Mouse (Mus musculus) thymus, postnatal 36 days (tissue): ENCODE data around the gene Smug1.

ENCODE experiments used
- DNase-seq, 2 experiments: peaks; one replicate each; pipeline ENCODE4 v3.0.0; 2022; ENCODE audit warnings: mixed read lengths in 2 of 2

Smug1 gene

DNA sequence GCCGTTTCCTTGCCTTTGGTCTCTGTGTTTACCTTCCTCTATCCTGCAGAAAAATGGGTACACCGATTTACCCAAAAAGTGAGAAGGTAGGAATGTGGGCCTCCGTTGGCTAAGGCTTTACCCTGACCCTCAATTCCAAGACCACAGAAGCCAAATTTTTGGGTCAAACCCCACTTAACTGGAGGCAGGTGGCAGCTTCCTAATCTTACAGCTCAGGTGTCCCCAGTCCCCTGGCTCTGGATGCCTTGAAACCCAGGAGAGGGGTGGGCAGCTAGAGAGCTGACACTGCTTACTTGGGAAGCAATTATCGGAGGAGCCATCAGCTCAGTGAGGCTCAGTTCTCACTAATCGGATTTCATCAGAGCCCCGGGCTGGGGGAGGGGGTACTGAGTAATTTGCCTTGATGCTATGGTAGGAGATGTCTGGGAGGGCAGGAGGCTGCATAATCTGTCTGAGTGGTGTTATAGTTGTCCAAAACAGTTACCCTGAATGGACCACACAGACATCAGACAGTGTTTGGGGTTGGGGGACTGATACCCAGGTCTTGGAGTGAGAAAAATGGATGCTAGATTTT, at the start of gene Smug1:
TSS of gene Smug1 (minus strand) at position 51 of the 574 bp plus-strand sequence.
- DNase-seq = no peak

DNA sequence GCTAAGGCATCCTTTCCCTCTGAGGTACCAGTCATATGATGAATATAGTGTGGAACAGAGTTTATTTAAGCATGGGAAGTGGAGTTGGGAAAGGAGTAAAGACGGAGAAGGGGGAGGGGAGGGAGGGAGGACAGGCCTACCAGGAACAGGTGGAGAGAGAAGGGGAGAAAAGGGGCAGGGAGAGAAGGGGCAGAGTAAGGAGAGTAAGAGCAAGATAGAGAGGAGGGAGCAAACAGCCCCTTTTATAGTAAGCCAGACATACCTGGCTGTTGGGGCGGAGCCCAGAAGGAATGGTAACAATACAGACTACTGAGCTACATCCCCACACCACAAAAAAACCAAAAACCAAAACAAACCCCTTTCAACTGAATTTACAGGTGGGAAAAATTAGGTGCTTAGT, 49.2 kb upstream of the Smug1 start:
- no peak for DNase-seq

DNA sequence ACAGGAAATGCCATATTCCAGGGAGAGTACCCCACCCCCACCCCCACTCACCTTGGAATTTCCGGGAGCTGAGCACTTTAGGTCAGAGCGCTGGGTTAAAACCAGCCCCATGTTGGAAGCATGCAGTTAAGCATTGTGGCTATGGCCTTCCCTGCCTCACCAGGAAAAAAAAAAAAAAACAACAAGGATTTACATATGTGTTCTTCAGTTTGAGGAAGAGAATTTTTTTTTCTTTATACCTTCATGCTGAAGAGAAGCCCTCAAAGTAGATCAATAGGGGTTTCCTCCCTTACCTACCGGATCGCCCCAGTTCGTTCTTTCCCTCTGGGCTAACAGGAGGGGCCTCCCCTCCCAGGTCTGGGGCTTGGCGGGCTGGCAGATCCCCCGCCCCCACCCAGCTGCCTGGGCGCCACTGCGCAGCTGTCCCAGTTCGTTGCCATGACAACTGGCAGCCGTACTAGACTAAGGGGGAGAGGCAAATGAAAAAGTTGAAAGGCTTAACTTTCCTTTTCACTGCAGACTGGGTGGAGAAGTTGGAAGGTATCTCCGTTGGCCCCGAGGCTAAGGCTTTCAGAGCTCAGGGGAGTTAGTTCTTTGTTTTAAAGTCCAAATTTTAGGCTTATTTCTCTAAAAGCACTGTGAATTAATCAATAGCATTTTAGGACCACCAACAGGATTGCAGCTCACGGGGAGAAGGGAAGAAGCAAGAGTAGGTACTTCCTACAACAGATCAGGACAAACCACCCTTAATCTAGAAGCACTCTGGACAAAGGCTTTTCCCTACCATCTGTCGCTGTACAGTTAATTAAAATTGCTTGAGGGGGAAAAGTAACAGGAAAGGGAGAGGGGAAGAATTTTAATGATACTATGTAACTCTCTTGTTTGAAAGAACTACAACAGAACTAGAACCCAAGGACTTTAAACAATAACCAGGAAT, 48.3 kb upstream of the Smug1 start:
- peak; percentile 88 to 95 for DNase-seq

DNA sequence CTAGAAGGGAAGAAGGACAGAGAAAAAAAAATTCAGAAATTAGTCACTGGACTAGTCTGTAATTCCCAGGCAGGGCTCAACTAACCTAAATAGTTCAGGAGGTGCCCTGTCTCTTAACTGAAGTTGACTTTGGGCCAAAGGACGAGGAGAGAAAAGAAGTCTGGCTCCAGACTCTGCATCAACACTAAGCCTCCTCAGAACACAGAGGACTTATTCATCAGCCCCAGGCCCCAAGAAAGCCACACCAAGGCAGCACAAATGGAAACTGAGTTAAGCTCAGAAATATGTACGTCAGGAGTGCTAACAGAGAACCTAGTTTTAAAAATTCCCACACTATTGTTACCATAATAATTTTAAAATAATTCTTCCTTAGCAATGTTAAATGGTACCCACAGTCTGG, 47.3 kb upstream of the Smug1 start:
- DNase-seq = no peak

DNA sequence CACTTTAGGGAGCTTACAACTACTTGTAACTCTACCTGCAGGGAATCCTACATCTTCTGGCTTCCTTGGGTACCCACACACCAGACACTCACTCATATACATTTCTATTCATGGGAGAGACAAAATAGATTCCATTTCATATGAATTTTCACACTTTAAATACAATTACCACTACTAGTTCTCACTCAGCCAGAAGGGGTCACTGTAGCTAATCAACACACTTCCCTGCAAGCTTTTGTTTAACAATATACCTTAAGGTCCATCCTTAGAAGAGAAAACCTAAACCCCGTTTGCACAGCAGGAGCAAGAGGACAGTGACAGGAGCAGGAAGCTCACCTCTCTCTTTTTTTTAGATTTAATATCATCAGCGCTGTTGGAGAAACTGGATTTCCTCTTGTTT, 38.3 kb upstream of the Smug1 start:
- DNase-seq = no peak

DNA sequence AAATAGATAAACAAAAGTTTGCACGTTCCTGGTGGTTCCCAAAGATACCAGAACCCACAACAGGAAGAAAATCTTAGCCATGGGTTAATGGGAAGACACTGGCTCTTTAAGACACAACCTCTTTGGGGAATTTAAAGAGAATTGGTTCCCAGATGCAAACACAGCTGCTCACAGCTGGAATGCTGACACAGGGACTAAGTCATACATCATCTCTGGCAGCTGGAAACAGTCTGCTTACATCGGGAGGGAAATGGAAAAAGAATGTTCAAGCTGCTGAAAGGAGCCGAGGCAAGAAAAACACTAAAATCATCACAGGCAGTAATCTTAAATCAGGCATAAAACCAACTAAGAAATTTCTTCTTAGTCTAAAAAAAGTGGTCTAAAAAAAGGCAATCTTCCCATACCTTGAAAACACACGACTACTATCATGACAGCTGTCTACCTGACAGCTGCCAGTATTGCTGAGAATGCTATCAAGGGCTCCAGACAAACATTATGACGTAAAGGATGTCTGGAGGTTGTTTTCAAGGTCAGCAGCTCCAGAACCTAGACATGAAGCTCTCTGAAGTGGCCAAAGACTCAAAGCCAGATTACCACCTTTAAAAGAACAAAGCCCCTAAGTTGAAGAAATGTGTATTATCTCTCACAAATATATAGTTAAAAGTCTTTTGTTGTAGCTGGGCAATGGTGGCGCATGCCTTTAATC, 35.3 kb upstream of the Smug1 start:
- DNase-seq = no peak

DNA sequence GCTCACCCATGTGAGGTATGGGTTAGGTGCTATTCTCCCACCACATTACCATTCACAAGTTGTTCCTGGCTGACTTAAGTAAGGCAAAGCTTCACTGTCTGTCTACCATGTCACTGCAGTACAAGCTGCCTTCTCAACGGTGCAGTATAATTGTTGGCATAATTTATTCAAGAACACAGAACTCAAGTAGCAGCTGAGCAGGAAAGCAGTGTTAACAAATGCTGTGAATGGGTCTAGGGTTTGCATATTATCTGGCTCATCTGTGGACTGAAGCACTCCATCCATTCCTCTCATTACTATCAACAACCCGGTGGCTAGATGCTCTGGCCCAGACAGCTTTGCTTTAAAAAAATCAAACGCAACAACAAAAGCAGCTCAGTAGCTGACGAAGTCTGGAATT, 30.9 kb upstream of the Smug1 start:
- no peak for DNase-seq

DNA sequence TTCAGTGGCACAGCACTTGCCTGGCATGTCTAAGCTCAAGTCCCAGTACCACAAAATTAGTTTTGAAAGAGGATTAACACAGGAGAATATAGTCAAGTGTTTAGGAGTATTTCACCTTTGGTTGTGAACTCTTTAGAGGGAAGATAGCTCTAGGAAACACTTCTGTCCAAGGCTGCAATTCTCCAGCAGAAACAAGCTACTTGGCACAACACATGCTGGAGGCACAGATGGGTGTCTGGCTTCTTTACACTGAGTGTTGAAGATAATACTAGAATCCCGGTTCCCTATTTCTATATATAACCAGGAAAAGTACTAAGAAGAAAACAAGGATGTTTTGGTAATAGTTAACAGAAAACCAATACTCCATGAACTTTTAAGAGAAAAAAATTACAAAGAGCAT, 29.9 kb upstream of the Smug1 start:
- DNase-seq = no peak

DNA sequence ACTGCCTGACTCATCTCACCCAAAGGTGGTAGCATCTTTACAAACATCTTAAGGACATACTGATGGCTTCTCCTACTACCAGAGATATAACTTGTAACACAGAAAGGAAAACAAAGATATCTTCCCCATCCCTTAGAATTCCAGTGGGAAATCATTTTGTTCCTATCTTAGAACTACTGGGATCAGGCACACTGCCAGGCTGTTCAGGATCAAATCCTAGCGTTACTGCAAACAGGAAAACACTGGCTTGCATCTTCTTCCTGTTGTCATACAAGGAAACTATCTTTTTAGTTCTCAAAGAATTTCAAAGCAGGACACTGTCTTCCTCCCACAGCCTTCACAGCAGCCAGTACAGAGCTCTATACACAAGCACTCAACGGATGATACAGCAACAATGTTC, 26.7 kb upstream of the Smug1 start:
- no peak for DNase-seq

DNA sequence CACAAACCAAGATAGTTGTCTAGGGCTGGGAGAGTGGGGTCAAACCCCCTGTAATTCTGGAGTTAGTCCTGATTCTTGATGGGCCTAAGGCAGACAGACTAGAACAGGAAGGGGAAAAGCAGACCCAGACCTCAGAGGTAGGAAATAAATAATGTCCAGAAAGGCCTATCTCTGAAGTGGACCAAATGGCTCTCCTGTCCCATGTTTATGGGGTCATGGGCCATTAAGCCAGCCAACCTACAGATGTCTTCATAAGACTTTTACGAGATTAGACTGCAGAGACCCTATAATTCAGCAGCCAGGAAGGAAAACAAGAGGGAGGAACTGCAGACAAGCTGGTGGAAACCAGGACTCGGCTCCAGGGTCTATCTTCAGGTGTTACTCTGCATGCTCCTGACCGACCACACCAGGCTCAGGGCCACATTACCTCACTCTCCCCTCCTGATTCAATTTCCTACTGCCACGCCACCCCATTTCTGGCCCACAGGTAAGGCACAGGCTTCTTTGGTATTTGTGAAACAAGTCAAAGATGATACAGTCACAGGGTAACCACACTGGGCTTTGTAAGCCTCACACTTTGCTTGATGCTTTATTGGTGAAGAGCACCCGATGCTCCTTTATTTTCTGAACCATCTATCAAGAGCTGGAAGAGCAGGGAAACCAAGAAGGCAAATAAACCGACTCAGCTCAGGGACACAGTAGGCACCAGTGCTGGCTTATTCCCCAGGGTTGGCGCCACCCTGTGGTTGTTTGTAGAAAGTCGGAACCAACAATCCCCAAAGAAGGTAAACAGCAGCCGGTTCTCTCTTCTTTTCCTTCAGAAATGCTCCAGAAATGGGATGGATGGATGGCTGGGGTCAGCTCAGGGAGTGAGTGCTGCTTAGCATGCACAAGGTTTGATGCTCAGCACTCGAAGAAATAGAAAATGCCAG, 23.9 kb upstream of the Smug1 start:
- DNase-seq = peak in 1 of 2 experiments; percentile 26

DNA sequence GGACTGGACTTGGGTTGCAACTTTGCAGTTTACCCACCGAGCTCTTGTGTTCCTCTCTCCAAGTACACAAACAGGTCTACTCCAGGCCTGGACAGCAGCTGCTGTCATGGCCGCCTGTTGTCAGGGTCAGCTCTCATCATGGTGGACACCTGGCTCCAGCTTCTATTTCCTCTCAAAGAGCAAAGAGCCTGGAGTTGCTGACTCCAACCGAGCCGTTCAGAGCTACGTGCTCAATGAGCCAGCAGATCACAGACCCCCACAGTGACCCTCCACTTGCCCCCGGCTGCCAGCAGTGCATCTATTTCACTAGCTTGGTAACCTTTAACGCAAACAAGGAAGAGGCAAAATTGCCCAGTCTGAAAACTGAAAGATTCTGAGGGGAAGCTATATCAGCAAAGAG, 23.2 kb upstream of the Smug1 start:
- no peak for DNase-seq

DNA sequence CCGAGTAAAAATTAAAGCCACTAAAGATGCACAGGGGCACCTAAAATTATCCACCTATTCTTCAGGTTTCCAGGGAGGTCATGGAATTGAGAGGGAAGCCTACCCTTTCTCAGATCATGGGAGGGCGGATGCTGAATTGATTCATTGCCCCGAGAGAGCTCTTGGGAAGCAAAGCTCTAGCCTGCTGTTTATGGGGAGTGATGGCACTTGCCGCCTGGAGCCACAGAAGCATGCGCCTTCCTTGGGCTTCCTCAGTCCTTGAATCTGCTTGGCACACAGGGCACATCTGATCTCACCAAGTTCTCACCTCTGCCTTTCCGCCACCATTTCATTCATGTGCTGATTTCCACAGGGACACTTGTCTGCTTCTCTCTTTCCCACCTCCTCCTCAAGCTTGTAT, 20.9 kb upstream of the Smug1 start:
- DNase-seq = no peak

DNA sequence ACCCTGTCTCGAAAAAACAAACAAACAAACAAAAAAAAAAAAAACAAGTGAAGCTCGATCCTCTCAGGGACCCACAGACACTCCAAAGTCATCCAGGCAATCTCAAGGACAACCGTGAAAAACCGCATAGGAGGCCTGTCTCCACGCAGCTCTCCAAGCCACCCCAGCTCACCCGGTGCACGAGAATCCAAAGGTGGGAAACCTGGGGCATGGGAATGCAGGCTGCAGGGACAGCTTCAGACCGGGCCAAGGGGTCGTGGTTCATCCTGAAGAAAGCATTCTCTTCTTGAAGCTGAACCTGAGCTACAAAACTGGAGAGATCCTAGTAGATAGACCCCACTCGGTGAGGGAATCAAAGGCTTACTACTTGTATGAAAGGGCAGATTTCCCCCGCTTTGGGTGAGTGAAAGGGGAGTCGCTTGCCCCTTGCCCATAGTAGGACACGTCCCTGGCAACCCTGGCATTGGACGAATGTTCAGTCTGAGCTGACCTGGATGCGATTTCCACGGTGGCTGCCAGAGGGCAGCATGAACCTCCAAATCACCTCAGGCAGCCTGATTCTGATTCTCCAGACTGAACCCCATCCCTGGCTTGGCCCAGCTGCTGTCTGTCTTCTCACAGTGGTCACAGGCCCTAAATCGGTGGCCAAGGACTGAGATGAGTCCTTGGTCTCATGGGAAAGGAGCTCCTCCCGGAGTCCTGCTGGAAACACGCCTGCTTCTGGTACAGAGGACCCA, 18.7 kb upstream of the Smug1 start:
- peak in 1 of 2 experiments; percentile 29 for DNase-seq

DNA sequence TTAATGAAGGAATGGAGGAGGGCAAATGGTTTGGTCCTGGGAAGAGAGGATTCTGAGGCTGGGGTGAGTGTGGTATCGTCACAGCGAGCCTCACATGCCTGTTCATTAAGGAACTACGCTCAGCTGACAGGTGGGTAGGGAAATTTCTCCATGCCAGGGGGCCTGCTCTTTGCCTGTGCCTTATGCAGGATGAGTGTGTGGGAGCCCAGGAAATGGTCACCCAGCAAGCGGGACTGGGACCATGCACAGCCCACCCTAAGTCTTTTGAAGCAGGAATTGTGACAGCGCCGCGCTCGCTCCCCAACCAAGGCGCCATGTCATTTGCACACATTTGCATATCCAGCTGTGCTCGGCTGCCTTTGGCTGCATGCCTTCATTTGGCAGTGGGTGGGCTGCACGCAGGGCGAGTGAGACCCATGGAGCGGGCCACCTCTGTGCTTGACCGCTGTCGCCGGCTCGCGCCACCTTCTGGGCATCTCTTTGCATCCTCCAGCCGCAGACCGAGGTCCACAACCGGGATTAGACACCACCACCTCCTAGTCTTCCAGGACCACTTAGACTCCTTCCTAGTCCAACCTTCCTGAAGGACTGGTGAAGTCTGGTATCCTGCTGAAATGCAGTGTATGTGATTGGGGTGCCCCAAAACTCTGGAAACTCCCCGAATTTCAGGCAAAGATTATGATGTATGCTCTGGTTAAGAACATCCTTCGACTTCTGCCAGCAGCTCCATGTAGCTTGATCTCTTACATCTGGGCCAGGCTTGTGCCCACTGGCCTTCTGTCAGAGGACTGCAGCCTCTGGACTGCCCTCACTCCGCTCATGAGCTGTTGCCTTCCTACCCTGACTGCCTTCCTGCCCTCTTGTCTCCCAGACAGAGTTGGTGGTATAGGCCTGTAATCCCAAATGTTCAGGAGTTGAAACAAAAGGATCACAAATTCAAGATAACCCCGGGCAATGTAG, 17.0 kb upstream of the Smug1 start:
- DNase-seq = no peak

DNA sequence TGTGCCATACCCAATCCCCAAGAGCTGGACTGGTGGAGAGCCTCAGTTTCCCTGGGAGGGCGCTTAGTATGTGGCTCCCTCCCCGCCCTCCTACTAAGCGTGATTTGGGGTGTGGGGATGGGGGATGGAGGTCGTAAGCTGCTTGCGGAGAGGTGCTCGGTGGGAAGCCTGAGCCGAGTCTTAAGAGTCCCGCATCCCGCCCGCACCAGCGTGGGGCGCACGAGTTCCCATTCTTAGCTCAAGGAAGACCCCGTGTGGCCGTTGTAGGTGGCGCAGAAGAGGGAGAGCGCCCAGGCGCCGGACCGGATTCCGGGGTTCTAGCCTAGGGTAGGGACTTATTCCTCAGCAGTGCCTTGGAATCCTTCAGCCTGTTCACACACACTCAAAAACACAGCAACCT, 16.2 kb upstream of the Smug1 start:
- peak; percentile 53 to 55 for DNase-seq

DNA sequence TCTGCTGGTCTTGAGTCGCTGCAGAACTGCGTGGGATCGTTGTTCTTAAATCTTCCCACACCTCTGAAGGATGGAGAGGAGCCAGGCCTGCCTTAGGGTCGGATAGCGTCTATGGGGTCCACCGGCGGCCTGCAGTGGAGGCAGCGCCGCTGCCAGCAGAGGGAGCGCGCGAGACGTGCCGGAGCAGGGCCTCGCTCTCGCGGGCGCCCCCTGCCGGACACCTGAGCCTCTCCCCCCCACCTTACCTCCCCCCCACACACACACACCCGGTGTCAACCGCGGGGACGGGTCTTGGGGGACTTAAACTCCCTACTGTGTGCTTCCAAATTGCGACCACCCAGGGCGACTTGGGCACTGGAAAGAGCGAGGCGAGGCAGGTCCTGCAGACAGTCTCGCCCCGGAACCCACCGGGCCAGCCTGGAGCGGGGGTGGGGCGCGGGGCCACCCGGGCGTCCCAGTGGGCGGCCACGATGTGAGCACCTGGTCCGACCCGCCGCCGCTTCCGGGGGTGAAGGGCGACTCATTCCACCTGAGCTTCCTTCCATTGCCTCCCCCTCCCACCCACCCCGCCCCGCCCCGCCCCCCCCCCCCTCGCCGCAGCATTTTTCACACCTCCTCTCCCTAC, 15.4 kb upstream of the Smug1 start:
- DNase-seq = peak; percentile 80 to 81

DNA sequence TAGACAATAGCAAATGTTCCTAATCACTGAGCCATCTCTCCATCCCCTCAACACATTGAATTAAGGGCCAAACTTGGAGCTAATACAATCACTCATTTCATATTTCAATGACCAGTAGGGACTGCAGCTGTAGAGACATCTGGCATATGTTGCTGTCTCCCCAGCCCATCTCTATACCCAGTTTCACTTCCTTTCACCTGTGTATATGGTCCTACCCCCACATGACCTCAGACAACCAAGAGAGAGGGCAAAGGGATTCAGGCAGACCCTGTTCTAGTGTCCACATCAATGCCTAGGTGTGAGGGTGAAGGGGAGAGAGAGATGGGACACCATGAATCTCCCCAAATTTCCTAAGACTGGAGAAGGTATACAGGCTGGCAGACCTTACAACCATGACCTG, 13.5 kb upstream of the Smug1 start:
- DNase-seq = no peak

DNA sequence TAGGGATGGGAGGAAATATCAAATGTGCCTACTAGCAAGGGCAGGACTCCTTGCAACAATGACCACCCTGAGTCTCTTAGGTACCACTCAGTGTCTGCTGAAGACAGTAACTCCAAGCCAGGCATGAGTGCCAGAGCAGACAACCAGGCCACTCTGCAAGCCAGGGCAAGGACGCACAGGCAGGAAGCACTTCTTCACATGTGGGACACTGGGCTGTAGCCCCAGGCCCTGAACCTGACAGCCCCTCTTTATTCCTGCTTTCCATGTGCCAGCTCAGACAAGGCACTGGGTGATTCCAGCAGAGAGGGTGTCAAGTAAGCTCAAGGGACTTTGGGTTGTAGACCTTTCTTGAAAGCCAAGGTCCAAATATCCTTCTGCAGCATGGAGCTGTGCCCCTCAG, 11.9 kb upstream of the Smug1 start:
- DNase-seq = no peak

DNA sequence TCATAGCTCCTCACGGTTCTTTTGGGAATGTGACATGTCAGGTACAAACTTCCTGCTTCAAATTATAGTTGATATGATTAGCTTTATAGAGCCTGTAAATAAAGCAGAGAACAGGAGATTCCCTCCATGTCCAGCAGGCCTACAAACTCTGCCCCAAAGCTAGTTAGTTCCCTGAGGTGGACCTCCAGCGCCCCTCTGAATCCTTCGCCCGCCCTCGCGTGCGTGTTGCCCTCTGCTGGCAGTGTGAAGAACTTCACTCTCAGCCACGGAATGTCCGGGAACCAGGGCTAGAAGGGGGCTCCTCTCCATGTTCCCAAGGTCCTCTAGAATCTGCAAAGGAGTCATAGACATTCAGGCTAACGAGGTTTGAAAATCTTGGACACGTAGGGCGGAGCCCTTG, 11.2 kb upstream of the Smug1 start:
- DNase-seq = peak; percentile 49 to 56

DNA sequence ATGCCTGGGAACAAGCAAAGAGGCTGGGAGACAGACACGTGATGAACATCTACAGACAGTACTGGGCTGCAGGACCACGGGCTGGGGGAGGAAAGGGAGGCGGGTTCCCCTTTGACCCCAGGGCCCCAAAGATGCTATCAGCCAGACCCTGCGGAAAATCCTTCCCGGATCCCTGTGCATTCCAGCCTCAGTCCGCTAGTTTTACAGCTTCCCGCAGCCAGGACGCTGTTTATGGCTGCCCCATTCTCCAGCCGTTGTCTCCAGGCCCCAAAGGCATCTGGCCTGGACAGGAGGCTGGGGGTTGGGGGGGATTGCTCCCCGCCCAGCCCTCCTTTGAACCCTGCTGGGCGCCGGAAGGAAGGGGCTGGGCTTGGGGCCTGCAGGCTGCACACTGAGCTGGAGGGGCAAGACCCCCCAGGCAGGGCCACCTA, 10.7 kb upstream of the Smug1 start:
- DNase-seq = no peak
